Mouse (Mus musculus): Measurements from ENCODE around the gene Olfr57.
"Not testable (repeated sequence)": the region's sequence is repeated elsewhere in the genome, so short reads cannot be mapped to it uniquely, and the experiment has no call there.

The Olfr57 gene

DNA sequence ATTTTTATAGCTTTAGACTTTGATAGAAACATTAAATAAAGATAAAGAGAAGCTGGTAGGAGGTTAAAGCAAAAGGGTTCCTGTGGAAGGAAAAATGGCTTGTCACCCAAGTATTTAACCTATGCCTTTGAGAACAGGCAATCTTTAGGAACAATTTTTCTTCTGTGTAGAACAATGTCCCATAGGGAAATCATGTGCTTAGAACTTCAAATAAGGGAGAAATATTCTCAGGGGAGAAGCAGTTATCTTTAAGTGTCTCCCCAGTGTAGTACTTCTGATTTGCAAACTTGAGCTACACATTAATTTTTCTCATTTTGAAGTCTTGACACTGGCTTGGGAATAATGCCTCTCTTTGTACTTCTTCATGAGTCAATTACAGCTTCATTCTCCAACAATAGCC, at the start of gene Olfr57:
Gene Olfr57, plus strand, starts transcription at position 301 of the 400 bp plus-strand sequence.
- DNase-seq: no peak

DNA sequence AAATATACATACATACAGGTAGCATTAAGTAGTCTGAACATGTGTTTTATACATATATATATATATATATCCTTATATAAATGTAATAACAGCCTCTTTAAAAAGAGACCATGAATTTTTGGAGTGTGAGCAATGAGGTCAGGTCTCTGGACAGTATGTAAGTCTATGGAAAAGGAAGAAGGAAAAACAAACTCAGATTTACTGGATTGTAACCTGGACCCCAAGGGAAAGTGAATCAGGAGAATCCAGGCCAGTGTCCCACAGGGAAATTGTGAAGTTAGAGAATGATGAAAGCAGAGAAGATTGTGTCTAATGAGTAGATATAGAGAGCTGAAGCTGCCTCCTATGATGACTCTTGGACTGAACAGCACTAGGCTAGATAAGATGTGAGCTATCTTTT, 47.8 kb upstream of the Olfr57 start, which contains the start of gene Olfr1352:
Gene Olfr1352, plus strand, starts transcription at position 301 of the 400 bp plus-strand sequence.
- DNase-seq: no peak

DNA sequence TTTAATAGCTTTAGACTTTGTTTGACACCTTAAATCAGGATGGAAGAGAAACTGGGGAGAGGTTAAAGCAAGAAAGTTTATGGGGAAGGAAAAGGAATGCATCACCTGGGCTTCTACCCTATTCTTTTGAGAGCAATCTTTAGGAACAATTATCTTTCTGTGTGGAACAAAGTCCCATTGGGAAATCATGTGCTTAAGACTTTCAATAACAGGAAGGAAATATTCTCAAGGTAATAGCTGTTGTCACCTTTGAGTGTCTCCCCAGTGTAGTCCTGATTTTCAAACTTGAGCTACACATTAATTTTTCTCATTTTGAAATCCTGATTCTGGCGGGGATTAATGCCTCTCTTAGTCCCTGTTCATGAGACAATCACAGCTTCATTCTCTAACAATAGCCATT, 16.4 kb upstream of the Olfr57 start, which contains the start of gene Olfr1351:
Gene Olfr1351, plus strand, starts transcription at position 301 of the 400 bp plus-strand sequence.
- DNase-seq: no peak

DNA sequence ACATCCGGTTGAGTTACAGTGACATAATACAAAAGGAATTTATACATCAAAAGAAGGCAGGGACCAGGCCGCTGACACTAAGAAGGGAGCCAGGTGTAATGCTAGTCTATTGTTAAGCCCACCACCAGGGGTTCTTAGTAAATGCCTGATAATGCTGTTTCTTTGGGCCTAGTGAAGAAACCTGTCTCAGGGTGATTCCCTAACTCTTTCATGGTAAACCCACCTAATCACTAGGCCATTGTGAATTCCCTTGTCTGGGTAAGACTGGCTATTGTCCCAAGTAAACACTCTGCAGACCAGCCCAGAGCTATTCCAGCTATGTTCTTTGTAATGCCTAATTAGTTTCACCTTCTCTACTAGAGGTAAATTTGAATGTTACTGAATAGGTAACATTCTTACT, 13.9 kb downstream of the Olfr57 start:
- DNase-seq: not testable (repeated sequence)

DNA sequence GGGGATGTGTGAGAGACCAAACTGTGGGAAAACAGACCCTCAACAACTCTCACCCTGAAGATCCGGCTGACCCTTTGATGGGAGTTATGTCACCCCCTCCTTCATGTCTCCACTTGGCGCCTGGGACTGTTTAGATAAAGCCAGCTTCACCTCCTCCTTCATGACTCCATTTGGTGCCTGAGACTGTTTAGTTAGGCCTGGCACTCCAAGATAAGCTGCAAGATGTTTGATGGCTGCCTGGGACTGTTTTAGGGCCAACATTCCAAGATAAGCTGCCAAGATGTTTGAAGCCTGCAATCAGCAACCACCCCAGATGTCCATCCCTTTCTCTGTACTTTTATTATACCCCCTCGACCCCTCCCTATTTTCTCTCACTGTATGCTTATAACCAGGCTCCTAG, 28.8 kb downstream of the Olfr57 start:
- not testable (repeated sequence) for DNase-seq
